Mouse (Mus musculus): Measurements from ENCODE around the gene Gprc5b. TPM values are rescaled to one million over a fixed set of nuclear protein-coding genes. Genes with fewer than 3 reads are reported as not detected.

Gene Gprc5b
- polyA plus RNA-seq, 1 experiment from 2014 or later: 0.20 TPM

DNA sequence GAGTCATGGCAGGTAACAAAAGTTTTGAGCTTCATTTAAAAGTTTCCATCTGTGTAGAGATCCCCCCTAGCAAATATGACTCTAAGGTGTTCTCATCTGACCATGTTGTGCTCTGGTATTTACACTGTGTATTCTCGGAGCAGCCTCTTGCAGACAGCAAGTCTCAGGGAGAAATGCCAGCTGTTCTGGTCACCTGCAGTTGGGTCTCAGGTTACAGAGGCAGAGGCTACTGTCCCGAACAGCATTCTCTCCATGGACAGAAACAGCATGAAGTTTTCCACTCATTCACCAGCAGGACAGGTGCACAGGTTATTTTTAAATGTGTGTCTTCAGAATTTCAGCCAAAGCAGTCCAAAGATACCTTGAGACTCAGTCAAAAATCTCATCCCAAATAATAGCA is 50.1 kb downstream of the Gprc5b start:
- no peak for DNase-seq

DNA sequence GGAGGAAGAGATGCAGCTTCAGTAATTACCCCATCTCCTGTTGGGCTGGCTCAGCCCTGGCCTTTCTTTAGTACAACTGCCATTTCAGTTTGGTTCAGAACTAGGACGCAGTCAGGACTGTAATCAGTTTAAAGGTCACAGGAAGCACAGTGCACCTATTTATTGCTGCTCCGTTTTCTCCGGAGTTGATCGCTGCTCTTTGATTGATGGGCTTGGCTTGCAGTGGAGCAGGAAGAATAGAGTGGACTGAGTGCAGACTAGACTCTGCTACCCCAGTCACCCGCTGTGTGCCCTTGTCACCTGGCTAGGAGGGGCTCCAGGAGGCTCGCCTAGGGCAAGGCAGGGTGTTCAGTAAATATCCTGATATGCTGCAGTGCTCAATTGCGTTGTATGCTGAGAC is 51.8 kb downstream of the Gprc5b start:
- Histone ChIP-seq H3K4me1 (replicated peaks) (0 out of 2 replicates have a peak, but pooled peaks cover 4% of the 10 kb centered on the region), H3K4me2 (no peak overlapping the region), H3K4me3 (replicated peaks) (no peak overlapping the region), H3K9me3 (replicated peaks) (no peaks in the 10 kb centered on the region), H3K9ac (no peak overlapping the region), H3K27me3 (no peaks in the 10 kb centered on the region), H3K27ac (no peak overlapping the region), H3K36me3 (no peaks in the 10 kb centered on the region)
- 28% methylated on average over 7 of the region's 7 CpGs for WGBS (ENCODE audit: insufficient replicate concordance)
- ATAC-seq (ENCODE audit: low read depth) (no peak), DNase-seq (no peak)

More for the DNA sequence above, 50.1 kb downstream of the Gprc5b start:
- H3K9me3 ChIP-seq (replicated peaks): no peaks in the 10 kb centered on the region
- 45% methylated on average over 2 of the region's 2 CpGs for WGBS (ENCODE audit: insufficient replicate concordance)
- H3K27me3 ChIP-seq: no peaks in the 10 kb centered on the region
- H3K4me3 ChIP-seq (replicated peaks): no peak overlapping the region
- no peak overlapping the region for H3K9ac ChIP-seq
- no peaks in the 10 kb centered on the region for H3K36me3 ChIP-seq
- H3K4me1 ChIP-seq (replicated peaks): 0 out of 2 replicates have a peak, but pooled peaks cover 4% of the 10 kb centered on the region
- no peak overlapping the region for H3K27ac ChIP-seq
- no peak overlapping the region for H3K4me2 ChIP-seq
- ATAC-seq (ENCODE audit: low read depth): no peak

DNA sequence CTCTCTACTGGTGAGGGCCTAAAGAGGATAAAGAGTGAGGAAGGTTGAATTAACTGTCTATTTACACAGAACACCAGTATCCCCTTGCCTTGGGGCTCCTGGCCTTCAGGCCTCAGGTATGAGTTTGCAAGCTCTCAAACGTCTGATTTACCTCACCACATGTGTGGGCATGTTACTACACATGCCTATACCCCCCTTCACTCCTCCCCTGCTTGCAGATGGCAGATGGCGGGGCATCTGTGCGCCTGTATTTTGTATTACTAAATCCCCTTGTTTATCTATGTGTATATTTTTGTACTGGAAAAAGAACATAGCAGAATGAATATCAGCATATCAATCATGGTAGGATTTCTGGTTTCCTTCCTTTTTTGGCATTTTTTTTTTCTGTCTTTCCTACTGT is 52.7 kb downstream of the Gprc5b start:
- no peak overlapping the region for H3K4me2 ChIP-seq

DNA sequence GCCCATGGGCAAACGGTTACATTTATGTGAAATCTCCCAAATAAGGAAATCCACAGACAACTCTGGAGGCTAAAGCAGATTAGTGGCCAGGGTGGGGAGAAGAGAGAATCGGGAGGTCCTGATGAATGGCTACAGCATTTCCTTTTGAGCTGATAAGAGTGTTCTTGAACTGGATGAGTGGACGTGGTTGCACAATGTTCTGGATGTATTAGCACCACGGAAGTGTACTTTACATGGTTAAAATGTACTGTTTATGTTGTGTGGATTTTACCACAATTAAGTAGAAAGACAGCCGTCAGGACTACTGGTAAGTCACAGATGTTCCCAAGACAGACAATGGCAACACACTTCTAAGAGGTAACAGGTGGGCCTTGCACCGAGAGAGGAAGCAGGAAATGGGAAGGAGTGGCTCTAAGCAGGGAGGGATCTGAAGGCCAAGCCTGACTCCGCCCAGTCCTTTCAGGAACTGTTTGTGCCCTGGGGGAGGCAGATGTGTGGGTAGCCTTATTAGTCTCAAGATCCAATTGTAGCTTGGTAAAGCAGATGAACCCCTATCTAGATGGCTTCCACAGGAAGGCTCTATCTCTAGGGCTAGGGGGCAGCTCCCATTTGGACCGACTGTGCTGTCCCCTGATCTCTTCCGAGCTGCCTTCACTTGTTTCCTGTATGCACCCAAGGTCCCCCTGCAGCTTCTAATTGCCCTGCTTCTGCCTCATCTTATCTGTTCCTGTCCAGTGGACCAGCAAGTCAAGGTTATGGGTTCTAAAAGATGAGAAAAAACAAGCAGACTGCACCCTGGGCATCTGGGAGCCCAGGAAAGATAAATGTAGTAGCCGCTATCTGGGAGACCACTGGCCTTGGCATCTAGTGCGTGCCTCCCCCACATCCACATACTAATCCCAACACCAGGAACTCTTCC is 57.3 kb downstream of the Gprc5b start:
- no peak overlapping the region for H3K27ac ChIP-seq
- no peak overlapping the region for H3K4me2 ChIP-seq
- ATAC-seq (ENCODE audit: low read depth) (peak; percentile 64), DNase-seq (no peak)
- no peaks in the 10 kb centered on the region for H3K36me3 ChIP-seq
- H3K9me3 ChIP-seq (replicated peaks): no peaks in the 10 kb centered on the region
- H3K4me3 ChIP-seq (replicated peaks): no peak overlapping the region
- H3K27me3 ChIP-seq: no peaks in the 10 kb centered on the region
- peaks cover 3% of the 10 kb centered on the region; the same call in 1 of the 2 replicates for H3K4me1 ChIP-seq (replicated peaks)
- 29% methylated on average over 11 of the region's 11 CpGs for WGBS (ENCODE audit: insufficient replicate concordance)
- H3K9ac ChIP-seq: no peak overlapping the region

More for the DNA sequence above, 52.7 kb downstream of the Gprc5b start:
- Histone ChIP-seq H3K9me3 (replicated peaks) (no peaks in the 10 kb centered on the region), H3K27ac (no peak overlapping the region), H3K27me3 (no peaks in the 10 kb centered on the region), H3K4me3 (replicated peaks) (no peak overlapping the region), H3K9ac (no peak overlapping the region), H3K4me1 (replicated peaks) (peaks cover 7% of the 10 kb centered on the region; the same call in 1 of the 2 replicates), H3K36me3 (no peaks in the 10 kb centered on the region)
- DNase-seq (no peak), ATAC-seq (ENCODE audit: low read depth) (no peak)
- 61% methylated on average over 3 of the region's 3 CpGs for WGBS (ENCODE audit: insufficient replicate concordance)

DNA sequence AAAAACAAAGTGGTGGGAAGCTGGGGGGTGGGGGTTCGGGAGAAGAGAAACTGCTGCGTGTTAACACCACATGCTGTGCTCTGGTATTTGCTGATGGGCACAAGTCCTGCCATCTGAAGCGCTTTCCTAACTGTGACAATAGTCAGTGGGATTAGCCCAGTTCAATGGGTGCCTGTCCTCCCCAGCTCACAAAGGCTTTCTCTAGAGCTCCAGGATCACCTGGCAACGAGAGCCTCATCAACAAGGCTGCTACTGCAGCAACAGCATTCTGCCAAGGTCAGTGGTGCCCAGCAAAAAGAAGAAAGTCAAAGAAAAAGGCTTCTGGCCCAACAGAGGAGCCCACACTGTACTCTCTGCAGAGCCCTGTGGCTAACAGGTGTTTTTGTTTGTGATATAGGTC is 58.2 kb downstream of the Gprc5b start:
- Histone ChIP-seq H3K4me2 (no peak overlapping the region), H3K4me3 (replicated peaks) (no peak overlapping the region), H3K27ac (no peak overlapping the region), H3K9me3 (replicated peaks) (no peaks in the 10 kb centered on the region), H3K36me3 (no peaks in the 10 kb centered on the region), H3K4me1 (replicated peaks) (peaks cover 3% of the 10 kb centered on the region; the same call in 1 of the 2 replicates), H3K9ac (no peak overlapping the region), H3K27me3 (no peaks in the 10 kb centered on the region)
- WGBS (ENCODE audit: insufficient replicate concordance): 50% methylated on average over 4 of the region's 4 CpGs
- no peak for DNase-seq
- no peak for ATAC-seq (ENCODE audit: low read depth)

DNA sequence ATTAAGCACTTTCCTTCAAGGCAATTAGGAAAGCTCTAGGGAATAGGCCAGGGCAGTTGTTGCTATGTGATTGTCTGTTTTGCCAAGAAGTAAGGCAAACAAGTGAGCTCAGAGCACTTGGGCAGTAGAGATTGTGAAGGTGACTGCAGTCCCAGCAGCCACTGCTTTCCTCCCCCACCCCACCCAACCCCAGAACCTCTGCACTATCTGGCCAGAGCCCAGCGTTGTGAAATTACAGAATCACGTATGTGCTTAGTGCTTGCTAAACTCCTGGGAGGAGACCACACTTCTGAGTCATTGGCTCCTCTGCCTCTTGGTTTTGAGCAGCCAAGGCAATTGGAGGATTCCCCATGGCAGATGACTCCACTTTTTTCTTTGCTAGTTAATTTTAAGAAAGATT is 59.7 kb downstream of the Gprc5b start:
- no peaks in the 10 kb centered on the region for H3K27me3 ChIP-seq
- H3K4me2 ChIP-seq: no peak overlapping the region
- H3K36me3 ChIP-seq: no peaks in the 10 kb centered on the region
- no peaks in the 10 kb centered on the region for H3K9me3 ChIP-seq (replicated peaks)
- no peak overlapping the region for H3K9ac ChIP-seq
- DNase-seq (no peak), ATAC-seq (ENCODE audit: low read depth) (no peak)
- H3K4me3 ChIP-seq (replicated peaks): no peak overlapping the region
- no peak overlapping the region for H3K27ac ChIP-seq
- H3K4me1 ChIP-seq (replicated peaks): peaks cover 3% of the 10 kb centered on the region; the same call in 1 of the 2 replicates
- WGBS (ENCODE audit: insufficient replicate concordance): 18% methylated on average over 2 of the region's 2 CpGs

DNA sequence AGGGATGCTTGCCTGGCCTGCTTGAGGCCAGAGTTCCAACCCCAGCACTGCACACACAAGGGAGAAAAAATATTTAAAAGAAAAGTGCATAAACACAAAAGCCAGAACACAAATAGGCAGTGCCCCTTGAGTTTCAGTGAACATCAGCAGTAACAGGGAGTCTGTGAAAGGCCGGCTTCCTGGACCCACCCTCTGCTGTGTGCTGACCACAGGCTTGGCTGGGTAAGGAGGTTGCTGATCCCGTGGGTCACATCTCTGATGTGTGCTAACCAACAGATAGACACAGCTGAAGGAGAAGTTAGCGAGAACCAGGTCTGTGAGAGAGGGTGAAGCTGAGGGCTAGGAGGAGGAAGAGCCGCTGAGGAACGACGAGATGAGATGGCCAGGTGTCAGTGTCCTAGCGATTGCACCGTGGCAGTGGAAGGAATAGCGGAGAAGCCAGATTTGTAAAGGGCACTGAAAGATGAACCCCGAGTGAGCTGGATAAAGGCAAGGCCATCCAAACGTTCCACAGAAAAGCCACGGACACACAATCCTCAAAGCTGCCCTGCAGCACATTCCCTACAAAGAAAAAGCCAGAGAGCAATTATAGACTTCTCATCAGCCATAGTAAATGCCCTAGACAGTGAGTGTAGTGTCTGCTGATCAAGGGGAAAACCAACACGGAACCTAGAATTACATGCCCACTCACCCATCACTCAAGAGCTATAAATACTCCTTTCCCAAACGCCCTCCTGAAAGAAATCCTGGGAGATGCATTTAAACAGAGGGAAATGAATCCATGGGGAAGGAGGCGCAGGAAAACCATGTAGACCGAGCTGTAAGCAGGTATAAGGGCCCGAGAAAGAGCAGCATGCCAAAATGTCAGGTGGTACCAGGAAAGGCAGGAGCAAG is 63.3 kb downstream of the Gprc5b start:
- no peak for DNase-seq
- Histone ChIP-seq H3K9ac (no peak overlapping the region), H3K4me3 (replicated peaks) (no peak overlapping the region), H3K4me2 (no peak overlapping the region), H3K9me3 (replicated peaks) (no peaks in the 10 kb centered on the region), H3K4me1 (replicated peaks) (no peaks in the 10 kb centered on the region), H3K36me3 (no peaks in the 10 kb centered on the region), H3K27ac (no peak overlapping the region), H3K27me3 (no peaks in the 10 kb centered on the region)
- ATAC-seq (ENCODE audit: low read depth): no peak
- WGBS (ENCODE audit: insufficient replicate concordance): 65% methylated on average over 17 of the region's 17 CpGs

DNA sequence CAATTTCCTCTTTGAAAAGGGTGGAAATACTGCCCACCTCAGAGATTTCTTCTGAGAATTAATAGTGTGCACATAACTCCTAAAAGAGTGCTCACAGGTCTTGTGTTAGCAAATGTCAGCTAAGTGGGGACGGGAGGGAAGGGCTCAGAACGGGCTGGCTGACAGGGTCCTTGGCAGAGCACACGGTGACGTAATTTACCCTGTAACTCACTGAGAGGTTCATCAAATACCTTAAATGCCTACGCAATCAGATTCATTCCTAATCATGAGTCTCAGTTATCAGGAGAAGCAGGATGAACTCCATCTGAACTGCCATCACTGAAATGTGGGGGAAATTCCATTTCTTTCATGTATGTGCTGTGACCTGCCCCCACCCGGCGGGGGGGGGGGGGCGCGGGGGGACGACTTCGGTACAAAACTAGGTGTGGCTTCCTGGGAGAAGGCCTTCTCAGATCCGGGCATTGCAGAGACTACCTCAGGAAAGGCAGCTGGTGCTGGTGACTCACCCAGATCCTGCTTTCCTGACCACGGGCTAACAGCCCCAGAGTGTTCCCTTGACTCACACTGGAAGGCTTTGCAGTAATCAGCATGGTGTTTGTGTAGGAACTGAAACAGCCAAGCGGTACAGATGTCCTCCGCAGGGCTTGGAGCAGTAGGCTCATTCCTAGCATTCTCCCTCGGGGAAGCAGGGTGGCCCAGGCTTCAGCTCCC is 65.3 kb downstream of the Gprc5b start:
- Histone ChIP-seq H3K4me2 (no peak overlapping the region), H3K27me3 (no peaks in the 10 kb centered on the region), H3K4me1 (replicated peaks) (no peaks in the 10 kb centered on the region), H3K9me3 (replicated peaks) (no peaks in the 10 kb centered on the region), H3K9ac (no peak overlapping the region), H3K36me3 (no peaks in the 10 kb centered on the region), H3K27ac (no peak overlapping the region), H3K4me3 (replicated peaks) (no peak overlapping the region)
- ATAC-seq (ENCODE audit: low read depth) (no peak), DNase-seq (no peak)
- WGBS (ENCODE audit: insufficient replicate concordance): 27% methylated on average over 16 of the region's 16 CpGs

DNA sequence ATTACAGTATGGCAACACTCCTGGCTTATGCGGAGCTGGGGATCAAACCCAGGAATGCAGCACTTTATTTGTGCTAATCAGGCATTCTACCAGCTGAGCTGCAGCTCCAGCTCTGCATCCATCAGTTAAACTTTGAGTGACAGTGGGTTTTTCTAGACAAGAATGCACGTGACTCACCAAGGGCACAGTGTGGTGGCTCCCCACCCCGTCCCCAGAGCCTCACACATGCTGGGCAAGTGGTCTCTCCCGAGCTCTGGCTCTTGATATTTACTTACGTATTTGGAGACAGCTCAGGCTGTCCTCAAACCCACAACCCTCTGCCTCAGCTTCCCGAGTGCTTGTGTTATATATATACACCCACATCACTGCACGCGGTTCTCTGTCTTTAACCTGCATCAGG is 66.1 kb downstream of the Gprc5b start:
- DNase-seq (no peak), ATAC-seq (ENCODE audit: low read depth) (no peak)
- no peak overlapping the region for H3K9ac ChIP-seq
- 52% methylated on average over 8 of the region's 8 CpGs for WGBS (ENCODE audit: insufficient replicate concordance)
- no peaks in the 10 kb centered on the region for H3K36me3 ChIP-seq
- H3K4me1 ChIP-seq (replicated peaks): no peaks in the 10 kb centered on the region
- no peak overlapping the region for H3K4me3 ChIP-seq (replicated peaks)
- no peak overlapping the region for H3K4me2 ChIP-seq
- no peaks in the 10 kb centered on the region for H3K27me3 ChIP-seq
- no peak overlapping the region for H3K27ac ChIP-seq
- no peaks in the 10 kb centered on the region for H3K9me3 ChIP-seq (replicated peaks)

DNA sequence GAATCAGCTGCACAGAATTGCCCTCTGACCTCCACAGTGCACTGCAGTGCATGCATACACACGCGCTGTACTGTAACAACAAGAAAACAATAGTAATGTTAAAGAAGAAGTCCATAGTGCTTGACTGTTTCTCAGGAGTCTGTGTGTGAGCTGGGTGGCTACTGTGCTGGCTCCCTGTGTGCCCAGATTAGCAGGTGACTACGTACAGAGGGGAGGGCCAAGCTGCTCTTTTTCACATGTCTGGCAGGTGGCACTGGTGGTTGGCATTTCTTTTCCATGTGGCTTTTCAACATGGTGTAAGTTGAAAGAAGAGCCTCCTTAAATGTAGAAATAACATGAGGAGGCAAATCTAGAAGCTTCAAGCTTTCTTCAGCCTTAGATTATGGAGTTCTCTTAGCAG is 66.7 kb downstream of the Gprc5b start:
- H3K4me2 ChIP-seq: no peak overlapping the region
- H3K4me1 ChIP-seq (replicated peaks): no peaks in the 10 kb centered on the region
- no peaks in the 10 kb centered on the region for H3K27me3 ChIP-seq
- no peak overlapping the region for H3K27ac ChIP-seq
- DNase-seq (no peak), ATAC-seq (ENCODE audit: low read depth) (no peak)
- no peaks in the 10 kb centered on the region for H3K9me3 ChIP-seq (replicated peaks)
- H3K4me3 ChIP-seq (replicated peaks): no peak overlapping the region
- WGBS (ENCODE audit: insufficient replicate concordance): 70% methylated on average over 3 of the region's 3 CpGs
- no peak overlapping the region for H3K9ac ChIP-seq
- H3K36me3 ChIP-seq: no peaks in the 10 kb centered on the region

DNA sequence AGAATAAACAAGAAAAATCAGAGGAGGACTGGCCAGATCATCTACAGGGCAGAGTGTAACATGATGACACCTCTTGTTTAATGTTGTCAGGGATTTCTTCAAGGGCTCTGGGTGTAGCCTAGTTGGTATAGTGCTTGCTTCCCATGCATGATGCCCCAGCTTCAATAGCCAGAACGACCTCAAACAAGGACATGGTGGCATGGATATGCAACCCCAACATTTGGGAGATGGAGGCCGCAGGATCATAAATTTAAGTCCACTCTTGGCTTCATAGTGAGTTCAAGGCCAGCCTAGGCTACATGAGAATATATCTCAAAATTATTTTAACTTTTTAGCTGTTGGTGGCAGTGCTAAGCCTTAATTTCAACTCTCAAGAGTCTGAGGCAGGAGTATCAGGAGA is 67.7 kb downstream of the Gprc5b start:
- Histone ChIP-seq H3K4me3 (replicated peaks) (no peak overlapping the region), H3K9me3 (replicated peaks) (no peaks in the 10 kb centered on the region), H3K27me3 (no peaks in the 10 kb centered on the region), H3K9ac (no peak overlapping the region), H3K27ac (no peak overlapping the region), H3K4me2 (no peak overlapping the region), H3K36me3 (no peaks in the 10 kb centered on the region), H3K4me1 (replicated peaks) (no peaks in the 10 kb centered on the region)
- 70% methylated on average over 2 of the region's 2 CpGs for WGBS (ENCODE audit: insufficient replicate concordance)
- no peak for ATAC-seq (ENCODE audit: low read depth)
- DNase-seq: no peak
